12 mouse cellular contexts compared by ENCODE assay signal in the genomic region with DNA sequence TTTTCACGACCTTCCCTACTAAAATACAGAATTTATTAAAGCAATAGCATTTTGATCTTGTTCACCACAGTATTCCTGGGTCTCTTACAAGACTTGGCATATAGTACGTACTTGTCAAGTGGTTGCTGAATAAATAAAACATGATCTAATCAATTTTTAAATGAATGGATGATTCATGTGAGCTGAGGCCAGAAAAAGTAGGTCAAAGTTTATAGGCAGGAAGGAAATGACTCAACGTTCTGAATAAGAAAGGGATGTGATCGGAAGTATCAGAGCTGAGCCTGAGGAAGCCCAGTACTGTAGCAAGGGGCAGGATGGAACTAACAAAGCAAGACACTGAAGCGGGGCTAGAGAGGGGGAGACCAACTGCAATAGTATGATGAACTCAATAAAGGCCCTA.
A peak's percentile ranks its signal among the peaks of the same experiment; 100 is the strongest.
DNase-seq lines count a peak whose midpoint lies in the region; ATAC-seq and TF ChIP-seq lines count a peak whose summit lies in the region.
"Had no signal": no experiment of that assay in that cellular context is flagged by ENCODE, and none has a peak within 500 bp of the region (broad histone marks: within the 10 kb centered on the region; RNA-seq: fewer than 3 reads in every experiment).

No protein-coding gene starts in this region.

- no peaks in the 10 kb centered on the region for H3K9me3 ChIP-seq in liver, embryonic 12.5 days (replicated peaks)

- peaks cover 3% of the 10 kb centered on the region; the same call in 1 of the 2 replicates for H3K36me3 ChIP-seq in liver, adult 2 months (ENCODE audit: control insufficient read depth, insufficient read depth, low read length)
- peaks cover 5% of the 10 kb centered on the region for H3K36me3 ChIP-seq in liver, embryonic 12.5 days

- TF ChIP-seq CTCF in liver, adult 2 months (IDR thresholded peaks at IDR 0.05; ENCODE audit: low read depth, low read length), result no peak

- H3K4me1 ChIP-seq in liver, adult 2 months (ENCODE audit: control insufficient read depth, insufficient read depth, low read length), result peaks cover 2% of the 10 kb centered on the region; the same call in 1 of the 2 replicates
- no peaks in the 10 kb centered on the region for H3K4me1 ChIP-seq in liver, embryonic 12.5 days

- DNase-seq in adrenal gland, adult 2 months, result peak; percentile 27
- DNase-seq in adrenal gland, postnatal 4 days (ENCODE audit: low spot score in 2 of 2), result no peak
- DNase-seq in liver, adult 2 months (ENCODE audit: extremely low read depth, low read depth, low spot score), result peak; percentile 68
- DNase-seq in spleen, postnatal 14 days (ENCODE audit: low spot score in 2 of 2), result no peak
- DNase-seq in B cell, adult 2 months, result no peak
- no peak for DNase-seq in cerebellum, postnatal 36 days
- DNase-seq: cerebellum, adult 11 months; kidney, adult 11 months; right cerebral cortex, postnatal 4 days had no signal

- H3K9ac ChIP-seq in liver, adult 2 months (ENCODE audit: low read depth, low read length), result no peak overlapping the region
- H3K9ac ChIP-seq in liver, embryonic 12.5 days, result no peak overlapping the region

- no peak for ATAC-seq in liver, embryonic 12.5 days
- ATAC-seq in inflammation-experienced regulatory T-cells, adult 6 months, result peak; percentile 71
- ATAC-seq: Patski had no signal

- 30% methylated on average over 5 of the region's 5 CpGs for WGBS in liver, adult 2 months
- 50% methylated on average over 5 of the region's 5 CpGs for WGBS in liver, embryonic 12.5 days (ENCODE audit: insufficient replicate concordance)

- H3K4me2 ChIP-seq in liver, embryonic 12.5 days, result no peak overlapping the region

- no peaks in the 10 kb centered on the region for H3K27me3 ChIP-seq in liver, adult 2 months (ENCODE audit: control insufficient read depth, insufficient read depth, low read length)
- H3K27me3 ChIP-seq in liver, embryonic 12.5 days (replicated peaks), result no peaks in the 10 kb centered on the region
- H3K27me3 ChIP-seq: Patski had no signal

- H3K4me3 ChIP-seq in liver, adult 2 months (ENCODE audit: insufficient read depth, low read depth, low read length), result no peak overlapping the region
- H3K4me3 ChIP-seq in liver, embryonic 12.5 days, result no peak overlapping the region

- no peak for TF ChIP-seq POLR2A in liver, adult 2 months (IDR thresholded peaks at IDR 0.05; ENCODE audit: extremely low read depth, insufficient read depth, low read length)

- H3K27ac ChIP-seq in liver, adult 2 months (replicated peaks; ENCODE audit: insufficient read depth, low read depth, low read length), result no peak overlapping the region
- no peak overlapping the region for H3K27ac ChIP-seq in liver, embryonic 12.5 days

- no peaks in the 10 kb centered on the region; the same call in 1 of the 2 replicates for H3K79me2 ChIP-seq in liver, adult 2 months (ENCODE audit: control insufficient read depth, insufficient read depth, low read length)

Comparison
In these comparisons a context has a peak if more than half of its experiments do, and no peak if none do; other contexts are left out.
1. DNase-seq: peak in adrenal gland, adult 2 months (single experiment) and liver, adult 2 months (single experiment); none in adrenal gland, postnatal 4 days (0 of 2), spleen, postnatal 14 days (0 of 2), B cell, adult 2 months (0 of 2) and cerebellum, postnatal 36 days (0 of 2).